Mouse (Mus musculus): Measurements from ENCODE around the gene Cfb.

The Cfb gene

DNA sequence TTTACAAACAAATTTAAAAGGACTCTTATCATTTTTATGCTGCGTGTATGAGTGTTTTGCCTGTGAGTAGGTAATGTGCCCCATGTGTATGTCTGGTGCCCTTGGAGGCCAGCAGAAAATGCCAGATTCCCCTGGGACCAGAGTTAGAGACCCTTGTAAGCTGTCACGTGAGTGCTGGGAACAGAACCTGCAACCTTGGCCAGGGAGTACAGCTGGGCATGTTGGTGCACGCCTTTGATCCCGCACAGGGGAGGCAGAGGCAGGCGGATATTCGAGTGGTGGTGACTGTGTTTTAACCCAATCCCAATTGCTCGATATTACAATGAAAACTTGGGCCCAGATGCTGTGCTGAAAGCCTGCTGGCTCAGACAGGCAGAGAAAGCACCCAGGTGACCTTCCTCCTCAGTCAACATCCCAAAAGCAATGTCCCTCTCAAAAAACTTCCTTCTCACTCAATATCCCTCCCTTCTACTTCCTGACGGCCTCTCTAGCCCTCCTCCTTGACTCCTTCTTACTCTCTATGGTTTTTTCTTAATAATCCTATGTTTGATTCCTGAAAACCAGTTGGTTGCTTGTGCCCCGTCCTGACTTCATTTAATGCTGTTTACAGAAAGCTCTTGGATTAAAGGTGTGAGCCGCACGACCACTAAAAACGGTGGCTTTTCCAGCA is 27.9 kb upstream of the Cfb start:
- in situ Hi-C loops (cut with MboI; ENCODE audit: low pct_unique_long_range_greater_than_20kb in 1 of 2, low sequenced_read_pairs in 2 of 2, unreplicated experiment in 1 of 2), result no loop called here

DNA sequence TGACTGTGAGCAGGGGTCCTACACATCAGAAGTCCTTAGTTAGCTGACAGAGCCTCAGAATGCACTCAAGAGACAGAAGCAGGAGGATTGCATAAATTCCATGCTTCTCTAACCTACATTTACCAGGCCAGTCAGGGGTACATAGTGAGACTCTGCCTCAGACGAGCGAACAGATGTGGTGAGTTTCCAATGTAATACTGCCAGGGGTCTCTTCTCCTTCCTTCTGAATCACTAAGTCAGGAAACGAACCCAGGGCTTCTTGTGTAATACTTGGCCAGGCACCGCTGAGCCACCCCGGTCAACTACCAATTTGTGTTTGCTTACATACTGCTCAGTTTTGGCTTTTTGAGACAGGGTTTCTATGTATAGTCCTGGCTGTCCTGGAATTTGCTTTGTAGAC is 25.6 kb upstream of the Cfb start:
- in situ Hi-C loops (cut with MboI; ENCODE audit: low pct_unique_long_range_greater_than_20kb in 1 of 2, low sequenced_read_pairs in 2 of 2, unreplicated experiment in 1 of 2), result no loop called here

DNA sequence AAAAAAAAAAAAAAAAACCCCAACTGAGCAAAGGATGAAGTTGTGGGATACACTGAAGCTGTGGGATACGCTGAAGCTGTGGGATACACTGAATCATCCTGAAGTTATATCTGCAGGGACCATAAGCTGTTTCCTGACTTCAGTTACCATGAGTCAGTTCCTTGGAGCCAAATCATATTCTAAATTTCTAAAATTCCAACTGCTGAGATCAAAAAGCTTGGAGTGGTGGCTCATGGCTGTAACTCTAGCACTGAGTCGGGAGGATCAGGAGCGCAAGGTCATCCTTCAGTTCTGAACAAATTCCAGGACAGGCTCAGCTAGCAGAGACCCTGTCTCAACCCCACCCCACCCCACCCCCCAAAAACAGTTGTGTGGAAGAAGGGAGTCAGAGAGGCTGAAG is 23.3 kb upstream of the Cfb start:
- in situ Hi-C loops (cut with MboI; ENCODE audit: low pct_unique_long_range_greater_than_20kb in 1 of 2, low sequenced_read_pairs in 2 of 2, unreplicated experiment in 1 of 2), result no loop called here

DNA sequence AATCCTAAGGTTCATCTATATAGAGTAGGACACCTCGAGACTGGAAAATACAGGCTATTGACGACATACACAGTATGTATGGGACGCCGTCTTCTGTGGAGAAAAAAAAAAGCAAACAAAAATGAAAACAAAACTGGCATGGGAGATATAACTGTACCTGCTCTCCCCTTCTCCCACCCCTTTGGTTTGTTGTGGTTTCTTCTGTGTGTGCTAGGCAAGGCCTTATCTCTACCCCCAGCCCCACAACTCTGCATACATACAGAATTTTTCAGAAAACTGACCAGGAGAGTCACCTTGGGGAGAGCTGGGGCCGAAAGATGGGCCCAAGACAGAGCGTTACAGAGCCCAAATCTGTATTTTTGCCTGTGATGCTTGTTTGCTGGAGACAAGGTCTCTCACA is 22.4 kb upstream of the Cfb start:
- in situ Hi-C loops (cut with MboI; ENCODE audit: low pct_unique_long_range_greater_than_20kb in 1 of 2, low sequenced_read_pairs in 2 of 2, unreplicated experiment in 1 of 2), result no loop called here

DNA sequence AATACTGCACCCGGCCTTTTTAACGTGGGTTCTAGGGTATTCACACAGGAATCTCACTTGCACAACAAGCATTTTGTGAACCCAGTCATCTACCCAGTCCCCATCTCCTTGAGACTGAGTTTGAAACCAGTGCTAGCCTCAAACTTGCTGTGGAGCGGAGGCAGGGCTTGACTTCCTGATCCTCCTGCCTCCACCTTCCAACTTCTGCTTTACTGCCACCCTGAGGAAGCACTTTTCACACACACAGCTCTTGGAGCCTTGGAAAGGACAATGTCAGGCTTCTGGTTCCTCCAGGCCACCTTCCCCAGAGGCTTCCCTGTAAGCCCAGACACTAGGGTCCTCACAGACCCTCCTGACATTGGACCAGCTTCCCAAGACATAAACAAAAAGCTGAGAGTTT is 21.0 kb upstream of the Cfb start:
- in situ Hi-C loops (cut with MboI; ENCODE audit: low pct_unique_long_range_greater_than_20kb in 1 of 2, low sequenced_read_pairs in 2 of 2, unreplicated experiment in 1 of 2), result no loop called here

DNA sequence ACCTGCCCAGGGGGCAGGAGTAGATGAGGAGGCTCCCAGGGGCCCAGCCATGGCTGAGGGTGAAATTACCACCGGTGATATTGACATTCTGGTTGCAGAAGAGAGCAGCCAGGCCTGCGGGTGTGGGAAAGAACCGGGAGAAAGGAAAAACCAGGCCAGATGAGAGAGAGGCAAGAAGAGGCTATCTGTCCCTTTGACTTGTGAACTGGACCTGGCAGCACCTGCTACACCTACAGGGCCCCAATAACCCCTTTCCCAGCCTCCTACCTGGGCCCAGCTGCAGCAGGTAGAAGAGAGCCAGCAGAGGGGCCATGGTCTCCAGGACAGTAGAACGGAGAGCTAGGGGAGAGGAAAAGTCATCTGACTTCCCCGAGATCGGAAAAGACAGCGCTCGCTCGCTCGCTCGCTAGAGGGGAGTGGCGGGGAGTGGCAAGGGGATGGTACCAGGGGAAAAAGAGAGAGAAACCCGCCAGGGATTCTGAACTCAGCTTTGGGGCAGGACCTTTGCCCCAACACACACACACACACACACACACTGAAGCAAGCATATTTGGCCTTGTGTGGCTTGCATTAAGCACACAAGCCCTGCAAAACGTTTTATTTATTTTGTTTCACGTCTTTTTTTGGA is 19.5 kb upstream of the Cfb start, which contains the start of gene Gm20547:
Gene Gm20547, minus strand, starts transcription at position 360 of the 628 bp plus-strand sequence.
- in situ Hi-C loops (cut with MboI; ENCODE audit: low pct_unique_long_range_greater_than_20kb in 1 of 2, low sequenced_read_pairs in 2 of 2, unreplicated experiment in 1 of 2), result no loop called here

DNA sequence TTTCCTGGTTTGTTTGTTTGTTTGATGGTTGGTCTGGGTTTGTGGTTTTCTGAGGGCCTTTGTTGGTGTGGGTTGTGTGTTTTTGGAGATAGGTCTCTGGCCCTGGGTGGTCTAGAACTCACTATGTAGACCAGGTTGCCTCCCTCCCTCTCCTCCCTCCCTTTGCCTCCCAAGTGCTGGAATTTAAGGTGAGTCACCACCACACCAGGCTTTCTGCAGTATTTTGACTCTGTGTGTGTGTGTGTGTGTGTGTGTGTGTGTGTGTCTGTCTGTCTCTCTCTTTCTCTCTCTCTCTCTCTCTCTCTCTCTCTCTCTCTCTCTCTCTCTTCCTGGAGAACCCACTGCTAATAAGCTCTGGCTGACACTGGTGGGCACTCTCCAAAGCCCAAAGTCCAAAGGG is 18.8 kb upstream of the Cfb start:
- in situ Hi-C loops (cut with MboI; ENCODE audit: low pct_unique_long_range_greater_than_20kb in 1 of 2, low sequenced_read_pairs in 2 of 2, unreplicated experiment in 1 of 2), result no loop called here

DNA sequence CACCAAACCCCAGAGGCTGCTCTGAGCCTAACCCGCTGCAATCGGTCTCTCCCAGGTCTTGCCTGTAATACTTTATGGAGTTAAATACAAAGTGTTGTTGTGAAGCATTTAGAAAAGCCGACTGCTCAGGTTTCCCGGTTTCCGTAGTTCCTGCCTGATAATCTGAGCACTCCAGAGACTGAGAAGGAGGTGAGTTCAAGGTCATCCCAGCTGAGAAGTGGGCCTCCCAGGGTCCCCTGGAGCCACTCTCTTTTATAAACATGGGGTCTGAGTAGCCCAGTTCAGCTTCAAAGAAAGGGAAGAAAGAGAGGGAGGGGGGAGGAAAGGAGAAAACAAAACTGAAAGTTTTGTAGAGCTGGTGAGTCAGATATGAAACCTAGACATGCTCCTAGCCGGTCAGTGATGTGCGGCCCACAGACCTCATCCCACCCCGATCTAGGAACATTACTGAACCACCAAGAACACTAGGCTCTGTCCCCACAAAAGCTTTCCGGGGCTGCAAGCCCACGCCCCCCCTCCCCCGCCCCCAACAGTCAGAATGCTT is 17.1 kb upstream of the Cfb start, which contains the start of gene Zbtb12:
Gene Zbtb12, plus strand, starts transcription at position 148 of the 544 bp plus-strand sequence.
- in situ Hi-C loops (cut with MboI; ENCODE audit: low pct_unique_long_range_greater_than_20kb in 1 of 2, low sequenced_read_pairs in 2 of 2, unreplicated experiment in 1 of 2), result no loop called here

DNA sequence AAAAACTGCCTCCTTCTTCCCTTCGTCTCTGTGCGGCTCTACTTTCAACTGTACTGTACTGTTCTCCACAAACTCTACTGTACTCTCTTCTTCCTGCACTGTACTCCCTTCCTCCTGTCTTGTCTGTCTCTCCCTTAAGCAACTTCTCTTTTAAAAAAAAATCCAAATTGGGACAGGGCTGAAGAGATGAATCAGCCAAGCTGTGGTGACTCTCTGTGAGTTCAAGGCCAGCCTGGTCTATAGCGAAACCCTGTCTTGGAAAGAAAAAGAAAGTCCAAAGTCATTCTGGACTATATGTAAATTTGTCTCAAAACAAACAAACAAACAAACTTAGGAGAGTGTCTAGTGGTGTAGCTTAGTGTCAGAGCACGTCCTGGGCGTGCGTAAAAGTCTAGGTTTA is 12.0 kb upstream of the Cfb start:
- in situ Hi-C loops (cut with MboI; ENCODE audit: low pct_unique_long_range_greater_than_20kb in 1 of 2, low sequenced_read_pairs in 2 of 2, unreplicated experiment in 1 of 2), result no loop called here

DNA sequence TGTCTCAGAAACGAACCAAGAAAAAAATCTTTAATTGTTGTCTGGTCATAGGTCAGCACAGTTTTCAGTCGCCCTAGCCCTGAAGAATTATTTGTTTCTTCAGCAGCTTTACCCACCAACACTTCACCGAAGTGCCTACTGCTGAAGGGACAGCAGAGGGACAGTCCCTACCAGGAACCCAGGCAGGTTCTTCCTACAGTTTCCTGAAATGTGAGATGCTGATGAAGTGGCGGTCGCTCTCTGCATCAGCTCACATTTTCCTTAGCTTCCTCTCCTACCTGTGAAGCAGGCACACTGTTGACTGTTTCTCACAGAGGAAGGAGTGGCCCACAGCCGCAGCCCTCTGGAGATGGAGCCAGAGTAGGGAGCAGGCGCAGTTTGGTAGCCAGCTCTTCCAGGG is 3.7 kb upstream of the Cfb start:
- in situ Hi-C loops (cut with MboI; ENCODE audit: low pct_unique_long_range_greater_than_20kb in 1 of 2, low sequenced_read_pairs in 2 of 2, unreplicated experiment in 1 of 2), result no loop called here

DNA sequence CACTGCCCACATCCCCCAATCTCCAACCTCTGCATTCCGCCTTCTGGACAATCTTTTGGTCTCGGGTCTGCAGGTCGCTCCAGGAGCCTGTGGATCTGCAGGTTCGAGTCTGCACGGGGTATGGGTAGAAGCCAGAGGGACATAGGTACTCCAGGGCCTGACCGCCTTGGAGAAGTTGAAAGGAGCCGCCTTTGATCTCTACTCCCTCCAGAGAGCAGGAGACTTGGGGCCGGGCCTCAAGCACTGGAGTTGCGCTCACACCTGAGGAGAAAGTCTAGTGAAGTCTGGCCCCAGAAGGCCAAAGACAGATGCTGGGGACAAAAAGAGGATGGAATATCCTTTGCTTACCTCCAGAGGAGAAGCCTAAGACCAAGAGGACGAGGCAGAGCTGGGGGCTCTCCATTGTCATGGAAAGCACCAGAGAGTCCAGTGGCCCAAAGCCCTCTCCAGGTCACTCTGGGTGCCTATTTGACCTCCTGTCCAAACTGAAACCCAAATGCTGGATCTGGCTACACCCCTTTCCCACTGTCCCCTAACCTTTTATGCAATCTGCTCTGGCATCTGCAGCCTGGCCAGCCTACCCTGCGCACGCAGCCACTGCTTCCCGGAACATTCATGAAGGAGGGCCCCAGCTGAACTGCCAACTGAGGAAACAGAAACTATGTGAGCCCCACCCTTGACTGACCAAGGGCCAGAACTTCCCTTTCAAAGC is 458 bp downstream of the Cfb start:
- in situ Hi-C loops (cut with MboI; ENCODE audit: low pct_unique_long_range_greater_than_20kb in 1 of 2, low sequenced_read_pairs in 2 of 2, unreplicated experiment in 1 of 2), result no loop called here

DNA sequence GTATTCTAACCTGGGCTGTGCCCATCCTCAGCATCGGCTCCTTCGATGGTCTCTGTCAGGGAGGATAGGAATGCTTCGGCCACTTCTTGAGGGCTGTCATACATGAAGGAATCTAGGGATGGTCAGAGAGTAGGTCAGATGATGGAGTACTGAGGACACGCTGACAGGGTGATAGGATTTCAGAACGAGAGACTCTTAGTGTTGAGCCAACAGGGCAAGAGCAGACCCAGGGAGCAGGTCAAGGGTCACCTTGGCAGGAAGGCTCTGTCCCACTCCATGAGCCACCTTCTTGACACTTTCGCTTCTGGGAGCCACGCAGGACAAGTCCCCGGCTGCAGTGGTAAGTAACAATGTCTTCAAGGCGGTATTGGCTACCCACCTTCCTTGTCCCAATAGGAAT is 1.8 kb downstream of the Cfb start:
- in situ Hi-C loops (cut with MboI; ENCODE audit: low pct_unique_long_range_greater_than_20kb in 1 of 2, low sequenced_read_pairs in 2 of 2, unreplicated experiment in 1 of 2), result no loop called here

DNA sequence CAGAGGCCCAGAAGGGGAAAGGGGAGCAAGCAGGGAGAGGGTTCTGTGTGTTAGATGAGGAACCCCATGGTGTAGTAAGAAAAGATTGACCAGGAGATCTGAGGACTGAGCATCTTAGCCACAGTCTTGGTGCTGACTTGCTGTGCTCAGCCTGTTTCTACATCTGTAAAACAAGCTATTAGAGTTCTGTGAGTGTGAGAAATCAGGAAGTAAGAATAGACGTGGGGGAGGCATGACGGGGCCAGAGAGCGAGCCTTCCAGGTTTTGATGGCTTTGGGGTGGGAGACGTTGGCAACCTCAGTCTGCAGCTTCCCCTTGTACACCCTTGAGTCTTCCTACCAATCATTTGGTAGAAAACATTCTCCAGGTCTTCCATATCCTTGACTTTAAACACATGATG is 3.6 kb downstream of the Cfb start:
- in situ Hi-C loops (cut with MboI; ENCODE audit: low pct_unique_long_range_greater_than_20kb in 1 of 2, low sequenced_read_pairs in 2 of 2, unreplicated experiment in 1 of 2), result loop anchor here in 1 of 2 experiments (5.0 kb wide), 1 partner anchor 84 kb away; no protein-coding TSS in a partner anchor

DNA sequence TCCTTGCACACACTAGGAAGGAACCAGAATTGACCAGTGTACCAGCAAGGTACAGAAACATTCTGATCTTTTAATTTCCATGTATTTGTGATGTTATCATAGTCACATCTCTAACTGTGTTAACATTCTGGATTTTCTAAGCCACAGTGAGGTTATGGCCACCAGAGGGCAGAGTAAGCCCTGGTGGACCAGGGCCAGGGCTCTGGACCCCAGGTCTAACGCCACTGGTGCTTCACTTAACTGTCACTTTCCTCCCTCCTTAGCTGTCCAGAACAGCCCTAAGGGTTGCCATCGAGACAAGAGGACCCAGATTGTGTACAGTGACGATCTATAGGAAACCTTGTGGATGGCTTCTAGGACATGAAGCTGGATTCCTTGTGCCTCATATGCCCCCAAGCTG is 6.5 kb downstream of the Cfb start:
- in situ Hi-C loops (cut with MboI; ENCODE audit: low pct_unique_long_range_greater_than_20kb in 1 of 2, low sequenced_read_pairs in 2 of 2, unreplicated experiment in 1 of 2), result loop anchor here in 1 of 2 experiments (5.0 kb wide), 1 partner anchor 86 kb away; no protein-coding TSS in a partner anchor

DNA sequence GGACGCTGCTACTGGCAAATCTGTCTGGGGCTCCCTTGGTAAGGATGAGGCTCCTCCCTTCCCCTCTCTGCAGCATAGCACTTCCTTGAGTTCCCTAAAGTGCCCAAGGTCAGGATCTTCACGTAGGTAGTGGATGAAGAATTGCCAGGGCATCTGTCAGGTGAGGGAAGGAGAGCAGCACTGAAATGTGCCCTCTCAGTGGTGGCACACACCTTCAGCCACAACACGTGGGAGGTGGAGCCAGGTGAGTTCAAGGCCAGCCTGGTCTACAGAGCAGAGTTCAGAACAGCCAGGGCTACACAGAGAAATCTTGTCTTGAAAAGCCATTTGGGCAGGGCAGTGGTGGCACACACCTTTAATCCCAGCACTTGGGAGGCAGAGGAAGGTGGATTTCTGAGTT is 7.6 kb downstream of the Cfb start:
- in situ Hi-C loops (cut with MboI; ENCODE audit: low pct_unique_long_range_greater_than_20kb in 1 of 2, low sequenced_read_pairs in 2 of 2, unreplicated experiment in 1 of 2), result loop anchor here in 1 of 2 experiments (5.0 kb wide), 1 partner anchor 88 kb away; no protein-coding TSS in a partner anchor

DNA sequence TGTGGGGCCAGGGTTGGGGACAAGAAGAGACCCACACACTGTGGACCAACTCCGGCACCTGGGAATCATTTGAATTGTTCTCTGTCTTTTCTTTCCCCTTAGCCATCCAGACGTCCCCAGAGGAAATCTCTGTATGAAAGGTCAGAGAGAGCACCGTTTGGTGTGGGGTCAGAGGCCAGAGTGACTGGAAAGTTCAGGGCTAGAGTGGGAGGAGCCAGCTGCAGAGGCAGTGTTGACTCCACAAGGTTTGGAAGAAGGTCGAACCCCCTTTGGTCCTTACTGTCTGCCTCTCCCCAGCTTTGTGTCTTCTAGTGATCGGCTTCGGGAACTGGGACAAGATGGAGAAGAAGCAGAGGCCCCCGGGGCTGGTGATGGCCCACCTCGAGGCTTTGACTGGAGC is 8.8 kb downstream of the Cfb start:
- in situ Hi-C loops (cut with MboI; ENCODE audit: low pct_unique_long_range_greater_than_20kb in 1 of 2, low sequenced_read_pairs in 2 of 2, unreplicated experiment in 1 of 2), result no loop called here

DNA sequence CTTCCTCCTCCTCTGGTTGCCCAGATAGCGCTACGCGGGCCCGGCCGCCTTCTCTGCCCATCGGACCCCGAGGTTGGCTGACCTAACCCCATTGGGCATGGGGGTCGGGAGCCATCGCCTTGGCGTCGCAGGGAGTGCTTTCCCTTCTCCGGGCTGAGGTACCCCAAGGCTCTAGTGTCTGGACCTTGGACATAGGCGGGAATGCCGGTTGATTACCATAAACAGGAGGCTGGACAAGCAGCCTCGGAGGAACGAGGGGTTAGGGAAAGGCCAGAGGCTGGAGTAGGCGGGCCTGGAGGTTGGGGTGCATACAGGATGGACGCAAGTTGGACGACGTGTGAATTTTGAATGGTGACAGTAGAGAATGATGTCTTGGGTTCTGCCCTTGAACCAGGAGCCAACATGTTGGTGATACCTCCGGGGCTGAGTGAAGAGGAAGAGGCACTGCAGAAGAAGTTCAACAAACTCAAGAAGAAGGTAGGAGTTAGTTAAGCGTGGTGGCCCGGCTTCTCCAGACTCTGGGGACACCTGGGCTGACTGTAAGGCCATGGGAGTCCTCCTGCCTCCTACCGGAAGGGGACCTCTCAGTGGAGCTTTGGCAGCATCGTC is 11.7 kb downstream of the Cfb start:
- in situ Hi-C loops (cut with MboI; ENCODE audit: low pct_unique_long_range_greater_than_20kb in 1 of 2, low sequenced_read_pairs in 2 of 2, unreplicated experiment in 1 of 2), result no loop called here

DNA sequence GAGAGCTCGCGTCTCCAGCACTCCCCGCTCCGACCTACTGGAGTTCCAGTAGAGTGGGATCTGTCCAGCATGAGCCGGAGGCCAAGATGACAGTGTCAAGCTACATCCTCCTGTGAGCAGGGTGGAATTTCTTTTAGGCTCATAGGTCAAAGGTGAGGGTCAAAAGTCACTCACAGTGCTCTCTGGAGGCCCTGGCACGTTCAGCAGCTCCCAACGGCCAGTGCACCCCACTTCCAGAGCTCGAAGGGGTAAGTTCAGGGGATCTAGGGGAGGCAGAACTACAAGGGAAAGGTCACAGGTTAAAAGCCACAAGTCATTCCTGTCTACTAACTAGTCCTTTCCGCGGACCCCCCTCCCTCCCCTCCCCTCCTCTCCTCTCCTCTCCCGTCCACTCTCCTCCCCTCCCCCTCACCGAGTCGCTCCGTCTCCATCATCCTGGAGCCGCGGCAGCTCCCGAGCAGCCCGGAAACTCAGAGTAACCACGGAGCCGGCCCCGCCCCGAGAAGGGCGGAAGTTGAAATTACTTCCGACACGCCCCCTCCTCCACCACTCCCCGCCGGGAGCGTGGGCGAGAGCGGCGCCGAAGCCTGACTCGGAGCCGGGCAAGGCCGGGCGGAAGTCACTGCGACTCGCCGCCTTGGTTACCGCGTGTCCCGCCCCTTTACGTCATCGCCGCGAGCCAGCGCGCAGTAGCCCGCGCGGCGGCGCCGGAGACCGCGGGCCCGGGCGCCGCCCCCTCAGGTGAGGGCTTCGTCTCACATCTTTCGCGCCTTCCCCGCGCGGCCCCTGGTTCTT is 12.4 kb downstream of the Cfb start, which contains the start of the genes Skiv2l and Nelfe:
Gene Skiv2l, minus strand, starts transcription at position 489 of the 795 bp plus-strand sequence.
Gene Nelfe, plus strand, starts transcription at position 670 of the 795 bp plus-strand sequence.
- in situ Hi-C loops (cut with MboI; ENCODE audit: low pct_unique_long_range_greater_than_20kb in 1 of 2, low sequenced_read_pairs in 2 of 2, unreplicated experiment in 1 of 2), result no loop called here
